Mouse (Mus musculus) CD4-positive helper T cell, adult 2 months (primary cell): Measurements from ENCODE around the gene Kcmf1.
"Not testable (repeated sequence)": the region's sequence is repeated elsewhere in the genome, so short reads cannot be mapped to it uniquely, and the experiment has no call there.

ENCODE experiments used
- DNase-seq: peaks from one replicate; pipeline ENCODE4 v3.0.0-alpha.2; 2012; ENCODE audit warnings: low read depth, missing footprints, low spot score

Kcmf1 gene

GRCm38 (mm10) chr6:72841986-72842502 lies 57.7 kb downstream of the Kcmf1 start:
- DNase-seq, result peak; percentile 21

- no peak for DNase-seq
These were observed 58.7 kb downstream of the Kcmf1 start for GRCm38 (mm10) chr6:72840867-72841780.

GRCm38 (mm10) chr6:72837756-72838155 lies 62.0 kb downstream of the Kcmf1 start:
- DNase-seq, result no peak

GRCm38 (mm10) chr6:72834518-72834917 lies 65.3 kb downstream of the Kcmf1 start:
- DNase-seq, result no peak

GRCm38 (mm10) chr6:72831858-72832257 lies 67.9 kb downstream of the Kcmf1 start:
- DNase-seq, result no peak

GRCm38 (mm10) chr6:72831276-72831675 lies 68.5 kb downstream of the Kcmf1 start:
- peak; percentile 41 for DNase-seq

- DNase-seq, result no peak
These were observed 70.9 kb downstream of the Kcmf1 start for GRCm38 (mm10) chr6:72828857-72829256.

GRCm38 (mm10) chr6:72828037-72828436 lies 71.7 kb downstream of the Kcmf1 start:
- DNase-seq, result not testable (repeated sequence)

GRCm38 (mm10) chr6:72825762-72826161 lies 74.0 kb downstream of the Kcmf1 start:
- DNase-seq, result no peak

- no peak for DNase-seq
These were observed 74.6 kb downstream of the Kcmf1 start for GRCm38 (mm10) chr6:72824971-72825737.

- DNase-seq, result no peak
These were observed 86.3 kb downstream of the Kcmf1 start for GRCm38 (mm10) chr6:72813456-72813855.

GRCm38 (mm10) chr6:72810248-72810647 lies 89.5 kb downstream of the Kcmf1 start:
- DNase-seq, result no peak

GRCm38 (mm10) chr6:72809522-72810149 lies 90.1 kb downstream of the Kcmf1 start:
- DNase-seq, result no peak

GRCm38 (mm10) chr6:72808342-72808741 lies 91.4 kb downstream of the Kcmf1 start:
- no peak for DNase-seq

- DNase-seq, result no peak
These were observed 96.1 kb downstream of the Kcmf1 start for GRCm38 (mm10) chr6:72803669-72804068.

- no peak for DNase-seq
These were observed 97.7 kb downstream of the Kcmf1 start for GRCm38 (mm10) chr6:72802119-72802518.

- DNase-seq, result no peak
These were observed 99.1 kb downstream of the Kcmf1 start for GRCm38 (mm10) chr6:72800641-72801040.

GRCm38 (mm10) chr6:72797763-72798162 lies 102.0 kb downstream of the Kcmf1 start:
- DNase-seq, result no peak

GRCm38 (mm10) chr6:72795444-72795843 lies 104.3 kb downstream of the Kcmf1 start:
- no peak for DNase-seq

GRCm38 (mm10) chr6:72794870-72795269 lies 104.9 kb downstream of the Kcmf1 start:
- DNase-seq, result no peak

GRCm38 (mm10) chr6:72792641-72793040 lies 107.1 kb downstream of the Kcmf1 start:
- no peak for DNase-seq
